Mouse (Mus musculus) brain, embryonic 14.5 days (tissue): ENCODE results near the gene Cenpl. TPM values are rescaled to one million over a fixed set of nuclear protein-coding genes. Genes with fewer than 3 reads are reported as not detected.

Source experiments
- DNase-seq: peaks from one replicate; pipeline ENCODE4 v3.0.0-alpha.2; 2011; ENCODE audit warnings: low read depth
- CTCF ChIP-seq: fragments of 200-500 bp; IDR thresholded peaks from 2 replicates; pipeline ENCODE4 v1.5.1; 2012; ENCODE audit warnings: inconsistent platforms, mild to moderate bottlenecking, moderate library complexity, borderline replicate concordance; ENCODE audit not compliant: insufficient read depth, insufficient read length; ENCODE audit errors: extremely low read depth
- POLR2A ChIP-seq: fragments of 200-500 bp; IDR thresholded peaks from 2 replicates; pipeline ENCODE4 v1.6.1; 2012; ENCODE audit warnings: mild to moderate bottlenecking, inconsistent platforms, borderline replicate concordance; ENCODE audit not compliant: poor library complexity, insufficient read depth, insufficient read length, severe bottlenecking; ENCODE audit errors: extremely low read depth
- polyA plus RNA-seq: library from polyadenylated mRNA; depleted of rRNA; stranded (reverse); fragments of >200 nt; gene quantifications from 2 replicates; pipeline ENCODE4 v1.2.3, GENCODE M21; 2012; rRNA removed

The Cenpl gene
- polyA plus RNA-seq, 1 experiment = 7.6 TPM

- no peak for TF ChIP-seq POLR2A
- no peak for TF ChIP-seq CTCF
- no peak for DNase-seq
Observed at GRCm38 (mm10) chr1:161063351-161063750, 7.2 kb upstream of the Cenpl start.

- TF ChIP-seq CTCF (no peak), POLR2A (no peak)
- DNase-seq = no peak
Observed at GRCm38 (mm10) chr1:161071272-161071620, 733 bp downstream of the Cenpl start.

GRCm38 (mm10) chr1:161076238-161076637 lies 5.7 kb downstream of the Cenpl start:
- no peak for DNase-seq
- TF ChIP-seq CTCF (no peak), POLR2A (no peak)

GRCm38 (mm10) chr1:161077243-161077642 lies 6.7 kb downstream of the Cenpl start:
- no peak for DNase-seq
- TF ChIP-seq CTCF (no peak), POLR2A (no peak)

GRCm38 (mm10) chr1:161099721-161100405 lies 29.4 kb downstream of the Cenpl start:
- TF ChIP-seq CTCF (no peak), POLR2A (no peak)
- DNase-seq = no peak

GRCm38 (mm10) chr1:161103842-161104241 lies 33.3 kb downstream of the Cenpl start:
- no peak for TF ChIP-seq CTCF
- TF ChIP-seq POLR2A = no peak
- DNase-seq = no peak

- TF ChIP-seq CTCF = no peak
- TF ChIP-seq POLR2A = no peak
- DNase-seq = no peak
Observed at GRCm38 (mm10) chr1:161109216-161109615, 38.7 kb downstream of the Cenpl start.

GRCm38 (mm10) chr1:161114591-161114990 lies 44.1 kb downstream of the Cenpl start:
- DNase-seq = no peak
- no peak for TF ChIP-seq POLR2A
- no peak for TF ChIP-seq CTCF

- no peak for DNase-seq
- TF ChIP-seq POLR2A (no peak), CTCF (no peak)
Observed at GRCm38 (mm10) chr1:161122661-161123418, 52.3 kb downstream of the Cenpl start.

- DNase-seq = no peak
- TF ChIP-seq CTCF (no peak), POLR2A (no peak)
Observed at GRCm38 (mm10) chr1:161126461-161126860, 55.9 kb downstream of the Cenpl start.

GRCm38 (mm10) chr1:161130726-161131664 lies 60.5 kb downstream of the Cenpl start, which contains the start of gene Klhl20:
Klhl20 (minus strand) TSS chr1:161131511.
- TF ChIP-seq CTCF (no peak), POLR2A (peak; percentile 83; the same call in 1 of the 2 replicates)
- DNase-seq = peak; percentile 99

Other genes starting within 250 kb of the Cenpl start
- gene Rc3h1, start 164.3 kb upstream of the Cenpl start, polyA plus RNA-seq = 10.3 and 13.0 TPM in 2 replicates
- gene Serpinc1, start 92.1 kb upstream of the Cenpl start, polyA plus RNA-seq = 0.66 and 0.88 TPM in 2 replicates
- 7.8 and 9.9 TPM in 2 replicates for gene Zbtb37, start 35.9 kb upstream of the Cenpl start, polyA plus RNA-seq
- gene Dars2, start 55 bp upstream of the Cenpl start, polyA plus RNA-seq = 19.3 and 22.5 TPM in 2 replicates
- gene Klhl20, start 60.8 kb downstream of the Cenpl start, polyA plus RNA-seq = 19.0 and 20.3 TPM in 2 replicates
- gene Ankrd45, start 72.0 kb downstream of the Cenpl start, polyA plus RNA-seq = 15.8 and 15.9 TPM in 2 replicates
- gene Tex50, start 88.6 kb downstream of the Cenpl start, polyA plus RNA-seq = not detected in 2 replicates
- 90.2 and 99.6 TPM in 2 replicates for gene Prdx6, start 180.5 kb downstream of the Cenpl start, polyA plus RNA-seq